Mouse (Mus musculus): ENCODE measurements around the gene Iqce. TPM values are rescaled to one million over a fixed set of nuclear protein-coding genes. Genes with fewer than 3 reads are reported as not detected.

Iqce gene
- polyA plus RNA-seq, 1 experiment: not detected

- Histone ChIP-seq H3K4me1 (ENCODE audit: control insufficient read depth, insufficient read depth, low read length) (peaks cover 36% of the 10 kb centered on the region), H3K4me3 (ENCODE audit: insufficient read depth, low read depth, low read length) (no peak overlapping the region), H3K27ac (ENCODE audit: insufficient read depth, low read depth, low read length) (no peak overlapping the region)
- 84% methylated on average over 13 of the region's 13 CpGs for WGBS
- no peak for TF ChIP-seq POLR2A (IDR thresholded peaks at IDR 0.05; ENCODE audit: insufficient read depth, low read depth, low read length)
- TF ChIP-seq CTCF (IDR thresholded peaks at IDR 0.05; ENCODE audit: insufficient read depth, low read depth, low read length): no peak
Observed at GRCm38 (mm10) chr5:140624961-140625360, 77.2 kb downstream of the Iqce start.

GRCm38 (mm10) chr5:140624238-140624637, 77.9 kb downstream of the Iqce start:
- WGBS: 77% methylated on average over 5 of the region's 5 CpGs
- no peak for TF ChIP-seq CTCF (IDR thresholded peaks at IDR 0.05; ENCODE audit: insufficient read depth, low read depth, low read length)
- TF ChIP-seq POLR2A (IDR thresholded peaks at IDR 0.05; ENCODE audit: insufficient read depth, low read depth, low read length): no peak
- no peak overlapping the region for H3K4me3 ChIP-seq (ENCODE audit: insufficient read depth, low read depth, low read length)

GRCm38 (mm10) chr5:140623791-140624190, 78.4 kb downstream of the Iqce start:
- 64% methylated on average over 4 of the region's 4 CpGs for WGBS
- no peak for TF ChIP-seq POLR2A (IDR thresholded peaks at IDR 0.05; ENCODE audit: insufficient read depth, low read depth, low read length)
- no peak for TF ChIP-seq CTCF (IDR thresholded peaks at IDR 0.05; ENCODE audit: insufficient read depth, low read depth, low read length)
- Histone ChIP-seq H3K4me3 (ENCODE audit: insufficient read depth, low read depth, low read length) (no peak overlapping the region), H3K4me1 (ENCODE audit: control insufficient read depth, insufficient read depth, low read length) (peaks cover 36% of the 10 kb centered on the region), H3K27ac (ENCODE audit: insufficient read depth, low read depth, low read length) (no peak overlapping the region)

More at GRCm38 (mm10) chr5:140624238-140624637, 77.9 kb downstream of the Iqce start:
- peaks cover 36% of the 10 kb centered on the region for H3K4me1 ChIP-seq (ENCODE audit: control insufficient read depth, insufficient read depth, low read length)
- H3K27ac ChIP-seq (ENCODE audit: insufficient read depth, low read depth, low read length): no peak overlapping the region

- H3K4me3 ChIP-seq (ENCODE audit: insufficient read depth, low read depth, low read length): no peak overlapping the region
- peaks cover 36% of the 10 kb centered on the region for H3K4me1 ChIP-seq (ENCODE audit: control insufficient read depth, insufficient read depth, low read length)
- TF ChIP-seq CTCF (IDR thresholded peaks at IDR 0.05; ENCODE audit: insufficient read depth, low read depth, low read length): no peak
- no peak for TF ChIP-seq POLR2A (IDR thresholded peaks at IDR 0.05; ENCODE audit: insufficient read depth, low read depth, low read length)
- WGBS: 93% methylated on average over 23 of the region's 23 CpGs
- H3K27ac ChIP-seq (ENCODE audit: insufficient read depth, low read depth, low read length): no peak overlapping the region
Observed at GRCm38 (mm10) chr5:140622978-140623670, 79.1 kb downstream of the Iqce start.

GRCm38 (mm10) chr5:140621517-140621916, 80.7 kb downstream of the Iqce start:
- H3K27ac ChIP-seq (ENCODE audit: insufficient read depth, low read depth, low read length): no peak overlapping the region
- 48% methylated on average over 10 of the region's 10 CpGs for WGBS
- no peak for TF ChIP-seq POLR2A (IDR thresholded peaks at IDR 0.05; ENCODE audit: insufficient read depth, low read depth, low read length)
- TF ChIP-seq CTCF (IDR thresholded peaks at IDR 0.05; ENCODE audit: insufficient read depth, low read depth, low read length): no peak
- no peak overlapping the region for H3K4me3 ChIP-seq (ENCODE audit: insufficient read depth, low read depth, low read length)
- H3K4me1 ChIP-seq (ENCODE audit: control insufficient read depth, insufficient read depth, low read length): peaks cover 31% of the 10 kb centered on the region

- Histone ChIP-seq H3K4me1 (ENCODE audit: control insufficient read depth, insufficient read depth, low read length) (peaks cover 29% of the 10 kb centered on the region), H3K4me3 (ENCODE audit: insufficient read depth, low read depth, low read length) (no peak overlapping the region), H3K27ac (ENCODE audit: insufficient read depth, low read depth, low read length) (no peak overlapping the region)
- TF ChIP-seq CTCF (IDR thresholded peaks at IDR 0.05; ENCODE audit: insufficient read depth, low read depth, low read length) (no peak), POLR2A (IDR thresholded peaks at IDR 0.05; ENCODE audit: insufficient read depth, low read depth, low read length) (no peak)
- 53% methylated on average over 9 of the region's 9 CpGs for WGBS
Observed at GRCm38 (mm10) chr5:140621092-140621491, 81.1 kb downstream of the Iqce start.

- TF ChIP-seq CTCF (IDR thresholded peaks at IDR 0.05; ENCODE audit: insufficient read depth, low read depth, low read length) (no peak), POLR2A (IDR thresholded peaks at IDR 0.05; ENCODE audit: insufficient read depth, low read depth, low read length) (no peak)
- Histone ChIP-seq H3K4me1 (ENCODE audit: control insufficient read depth, insufficient read depth, low read length) (peaks cover 21% of the 10 kb centered on the region), H3K27ac (ENCODE audit: insufficient read depth, low read depth, low read length) (no peak overlapping the region), H3K4me3 (ENCODE audit: insufficient read depth, low read depth, low read length) (no peak overlapping the region)
- WGBS: 41% methylated on average over 7 of the region's 7 CpGs
Observed at GRCm38 (mm10) chr5:140619895-140620736, 82.1 kb downstream of the Iqce start.

- TF ChIP-seq POLR2A (IDR thresholded peaks at IDR 0.05; ENCODE audit: insufficient read depth, low read depth, low read length): no peak
- peak; percentile 44; the same call in 1 of the 2 replicates for TF ChIP-seq CTCF (IDR thresholded peaks at IDR 0.05; ENCODE audit: insufficient read depth, low read depth, low read length)
- 14% methylated on average over 6 of the region's 6 CpGs for WGBS
- no peak overlapping the region for H3K27ac ChIP-seq (ENCODE audit: insufficient read depth, low read depth, low read length)
- peaks cover 21% of the 10 kb centered on the region for H3K4me1 ChIP-seq (ENCODE audit: control insufficient read depth, insufficient read depth, low read length)
- no peak overlapping the region for H3K4me3 ChIP-seq (ENCODE audit: insufficient read depth, low read depth, low read length)
Observed at GRCm38 (mm10) chr5:140619151-140619771, 82.9 kb downstream of the Iqce start.
